Mouse (Mus musculus): ENCODE measurements around the gene Mrpl37. TPM values are rescaled to one million over a fixed set of nuclear protein-coding genes. Genes with fewer than 3 reads are reported as not detected.
"Not testable (repeated sequence)": the region's sequence is repeated elsewhere in the genome, so short reads cannot be mapped to it uniquely, and the experiment has no call there.

The Mrpl37 gene
- total RNA-seq (2014; rRNA removed), result 59.2 TPM in 2 replicates
- 77.8 and 79.7 TPM in 2 replicates for polyA plus RNA-seq (2015; fragmentation: Nextera tagmentation; extraction: Ambion mirVana)

DNA sequence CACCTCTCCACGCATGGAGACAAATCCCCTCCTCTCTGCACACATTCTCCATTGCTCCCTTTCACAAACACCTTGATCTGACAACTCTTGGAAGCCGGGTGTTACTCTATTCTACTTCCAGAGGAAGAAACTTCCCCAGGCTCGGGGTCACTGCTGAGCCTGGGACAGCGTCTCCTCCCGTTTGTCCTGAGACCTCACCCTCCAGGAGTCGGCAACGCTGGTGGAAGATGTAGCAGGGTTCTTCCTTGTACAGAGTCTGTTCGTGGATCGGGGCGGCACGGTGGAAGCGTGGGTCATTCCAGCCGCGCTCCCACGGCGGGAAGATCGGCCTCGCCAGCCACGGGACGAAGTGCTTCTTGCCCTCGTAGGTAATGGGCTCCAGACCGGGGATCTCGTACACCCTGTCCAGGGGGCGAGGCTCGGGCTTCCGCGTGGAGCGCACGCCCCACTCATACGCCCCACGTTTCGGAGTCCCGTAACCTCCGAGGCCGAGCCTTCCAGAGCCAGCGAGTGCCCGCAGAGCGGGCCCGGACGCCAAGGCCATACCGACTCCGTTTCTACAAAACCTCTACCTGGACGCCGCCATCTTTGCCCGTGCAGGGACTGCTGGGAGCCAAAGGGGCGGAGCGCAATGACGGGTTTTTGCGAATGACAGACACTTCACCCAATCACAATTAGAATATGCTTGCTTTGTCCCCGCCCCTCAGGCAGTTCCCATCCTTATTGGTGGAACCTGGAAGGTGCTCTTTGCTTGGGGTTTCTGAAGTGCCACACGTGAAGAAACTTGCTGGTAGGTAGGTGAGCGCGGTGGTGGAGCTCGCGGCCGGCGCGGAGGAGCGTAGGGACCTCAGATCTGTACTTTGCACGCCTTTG is at the start of gene Mrpl37, which contains the start of gene Cyb5rl:
TSS of gene Mrpl37 (minus strand) at position 617 of the 873 bp plus-strand sequence.
TSS of gene Cyb5rl (plus strand) at position 737 of the 873 bp plus-strand sequence.
- Histone ChIP-seq H3K36me3 (ENCODE audit: insufficient read depth, low read length) (peaks cover 22% of the 10 kb centered on the region), H3K4me3 (ENCODE audit: low read length) (peak within 1 kb of the TSS; percentile 86), H3K27me3 (ENCODE audit: insufficient read depth, low read length) (no peaks in the 10 kb centered on the region), H3K4me1 (ENCODE audit: insufficient read depth, low read length) (peaks cover 5% of the 10 kb centered on the region; the same call in 1 of the 2 replicates), H3K9ac (replicated peaks; ENCODE audit: low read length) (peak within 1 kb of the TSS; percentile 82), H3K4me2 (ENCODE audit: low read depth, low read length) (peak within 1 kb of the TSS; percentile 97), H3K27ac (peak within 1 kb of the TSS; percentile 68), H3K9me3 (ENCODE audit: low read length) (no peaks in the 10 kb centered on the region)
- DNase-seq (ENCODE audit: low spot score), result peak; percentile 98
- WGBS, result under 1% methylated on average over 60 of the region's 60 CpGs
- ATAC-seq, result peak; percentile 100
- TF ChIP-seq CTCF (IDR thresholded peaks at IDR 0.05; ENCODE audit: low read depth), result no peak

- Histone ChIP-seq H3K4me3 (ENCODE audit: low read length) (no peak overlapping the region), H3K27ac (no peak overlapping the region), H3K9me3 (ENCODE audit: low read length) (no peaks in the 10 kb centered on the region), H3K27me3 (ENCODE audit: insufficient read depth, low read length) (no peaks in the 10 kb centered on the region), H3K4me1 (ENCODE audit: insufficient read depth, low read length) (no peaks in the 10 kb centered on the region), H3K4me2 (ENCODE audit: low read depth, low read length) (no peak overlapping the region), H3K36me3 (ENCODE audit: insufficient read depth, low read length) (no peaks in the 10 kb centered on the region), H3K9ac (replicated peaks; ENCODE audit: low read length) (no peak overlapping the region)
- WGBS, result 64% methylated on average over 8 of the region's 8 CpGs
- DNase-seq (ENCODE audit: low spot score) (no peak), ATAC-seq (no peak)
- TF ChIP-seq CTCF (IDR thresholded peaks at IDR 0.05; ENCODE audit: low read depth), result no peak
Observed at GRCm38 (mm10) chr4:107114278-107114677, 47.6 kb upstream of the Mrpl37 start.

DNA sequence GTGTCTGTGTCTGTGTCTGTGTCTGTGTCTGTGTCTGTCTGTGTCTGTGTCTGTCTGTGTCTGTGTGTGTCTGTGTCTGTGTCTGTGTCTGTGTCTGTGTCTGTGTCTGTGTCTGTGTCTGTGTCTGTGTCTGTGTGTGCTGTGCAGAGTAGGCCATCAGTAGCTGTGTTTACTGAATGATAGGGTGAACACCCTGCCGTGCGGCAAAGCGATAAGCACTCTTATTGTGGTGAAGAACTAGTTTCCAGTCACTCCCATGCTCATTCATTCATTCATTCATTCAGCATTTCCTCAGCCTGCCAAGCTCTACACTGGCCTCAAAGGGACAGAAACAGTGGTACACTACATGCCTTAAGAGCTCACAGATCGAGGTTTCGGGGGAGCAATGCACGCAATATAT is 42.5 kb upstream of the Mrpl37 start:
- not testable (repeated sequence) for DNase-seq (ENCODE audit: low spot score); H3K4me1 ChIP-seq (ENCODE audit: insufficient read depth, low read length); H3K4me2 ChIP-seq (ENCODE audit: low read depth, low read length); ATAC-seq; H3K9me3 ChIP-seq (ENCODE audit: low read length); H3K27ac ChIP-seq; H3K9ac ChIP-seq (replicated peaks; ENCODE audit: low read length); H3K27me3 ChIP-seq (ENCODE audit: insufficient read depth, low read length); H3K4me3 ChIP-seq (ENCODE audit: low read length); H3K36me3 ChIP-seq (ENCODE audit: insufficient read depth, low read length)
- 93% methylated on average over 6 of the region's 6 CpGs for WGBS

DNA sequence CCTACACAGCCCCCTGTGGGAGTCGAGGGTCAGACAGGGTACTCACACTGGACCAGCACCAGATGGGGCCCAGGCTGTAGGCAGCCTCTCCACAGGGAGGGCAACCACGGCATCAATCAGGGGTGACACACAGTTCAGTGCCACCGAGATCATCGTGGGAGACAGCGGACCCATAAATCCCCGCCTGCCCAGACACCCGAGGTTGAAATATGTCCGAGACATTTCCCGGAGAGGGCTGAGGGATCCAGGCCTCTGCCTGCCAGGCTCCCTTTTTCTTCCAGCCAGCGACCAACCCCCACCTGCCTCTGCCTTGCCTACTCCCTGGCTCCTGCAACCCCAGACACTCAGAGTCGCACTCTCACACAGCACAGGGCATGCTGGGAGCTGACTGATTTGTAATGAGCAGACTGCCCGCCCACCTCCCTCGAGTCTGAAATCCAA is 41.6 kb upstream of the Mrpl37 start:
- Histone ChIP-seq H3K4me2 (ENCODE audit: low read depth, low read length) (no peak overlapping the region), H3K4me3 (ENCODE audit: low read length) (no peak overlapping the region), H3K9ac (replicated peaks; ENCODE audit: low read length) (no peak overlapping the region), H3K27ac (no peak overlapping the region), H3K4me1 (ENCODE audit: insufficient read depth, low read length) (0 out of 2 replicates have a peak, but pooled peaks cover 3% of the 10 kb centered on the region), H3K9me3 (ENCODE audit: low read length) (no peaks in the 10 kb centered on the region), H3K27me3 (ENCODE audit: insufficient read depth, low read length) (no peaks in the 10 kb centered on the region), H3K36me3 (ENCODE audit: insufficient read depth, low read length) (no peaks in the 10 kb centered on the region)
- 35% methylated on average over 13 of the region's 13 CpGs for WGBS
- DNase-seq (ENCODE audit: low spot score) (no peak), ATAC-seq (peak; percentile 67; the same call in 1 of the 2 replicates)
- no peak for TF ChIP-seq CTCF (IDR thresholded peaks at IDR 0.05; ENCODE audit: low read depth)

DNA sequence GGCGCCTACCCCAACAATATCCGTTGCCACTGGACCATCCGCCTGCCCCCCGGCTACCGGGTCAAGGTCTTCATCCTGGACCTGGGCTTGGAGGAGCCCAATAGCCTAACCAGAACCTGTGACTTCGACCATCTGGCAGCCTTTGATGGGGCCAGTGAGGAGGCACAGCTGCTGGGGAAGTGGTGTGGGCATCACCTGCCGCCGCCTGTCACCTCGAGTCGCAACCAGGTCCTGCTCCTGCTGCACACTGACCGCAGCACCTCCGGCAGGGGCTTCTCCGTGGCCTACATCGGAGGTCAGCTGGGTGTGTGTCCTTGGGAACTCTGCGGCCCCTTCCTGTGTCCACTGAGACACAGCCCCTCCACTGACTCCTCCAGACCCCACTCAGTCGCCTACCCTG is 40.1 kb upstream of the Mrpl37 start:
- ATAC-seq, result no peak
- H3K9me3 ChIP-seq (ENCODE audit: low read length), result no peaks in the 10 kb centered on the region
- H3K4me1 ChIP-seq (ENCODE audit: insufficient read depth, low read length), result 0 out of 2 replicates have a peak, but pooled peaks cover 3% of the 10 kb centered on the region
- no peak overlapping the region for H3K27ac ChIP-seq
- no peaks in the 10 kb centered on the region for H3K27me3 ChIP-seq (ENCODE audit: insufficient read depth, low read length)
- DNase-seq (ENCODE audit: low spot score), result no peak
- 86% methylated on average over 16 of the region's 16 CpGs for WGBS
- no peak overlapping the region for H3K4me2 ChIP-seq (ENCODE audit: low read depth, low read length)
- no peaks in the 10 kb centered on the region for H3K36me3 ChIP-seq (ENCODE audit: insufficient read depth, low read length)
- no peak overlapping the region for H3K9ac ChIP-seq (replicated peaks; ENCODE audit: low read length)
- TF ChIP-seq CTCF (IDR thresholded peaks at IDR 0.05; ENCODE audit: low read depth), result no peak
- H3K4me3 ChIP-seq (ENCODE audit: low read length), result no peak overlapping the region

DNA sequence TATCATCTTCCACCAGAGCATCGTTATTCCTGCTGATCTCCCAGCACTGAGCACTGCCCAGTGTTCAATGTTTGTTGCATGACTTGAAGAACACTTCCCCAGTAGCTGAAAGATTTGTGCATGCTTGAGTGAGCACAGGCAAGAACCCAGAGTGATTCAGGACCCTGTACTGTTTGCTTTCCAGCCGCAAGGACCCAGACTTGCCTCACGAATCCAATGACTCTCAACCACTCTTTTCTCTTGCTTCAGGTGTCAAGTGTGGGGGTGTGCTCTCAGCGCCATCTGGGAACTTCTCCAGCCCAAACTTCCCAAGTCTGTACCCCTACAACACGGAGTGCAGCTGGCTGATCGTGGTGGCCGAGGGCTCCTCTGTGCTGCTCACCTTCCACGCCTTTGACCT is 35.6 kb upstream of the Mrpl37 start:
- Histone ChIP-seq H3K27ac (no peak overlapping the region), H3K27me3 (ENCODE audit: insufficient read depth, low read length) (no peaks in the 10 kb centered on the region), H3K36me3 (ENCODE audit: insufficient read depth, low read length) (no peaks in the 10 kb centered on the region), H3K9me3 (ENCODE audit: low read length) (no peaks in the 10 kb centered on the region), H3K9ac (replicated peaks; ENCODE audit: low read length) (no peak overlapping the region), H3K4me1 (ENCODE audit: insufficient read depth, low read length) (0 out of 2 replicates have a peak, but pooled peaks cover 4% of the 10 kb centered on the region), H3K4me2 (ENCODE audit: low read depth, low read length) (no peak overlapping the region), H3K4me3 (ENCODE audit: low read length) (no peak overlapping the region)
- WGBS, result 75% methylated on average over 8 of the region's 8 CpGs
- TF ChIP-seq CTCF (IDR thresholded peaks at IDR 0.05; ENCODE audit: low read depth), result no peak
- ATAC-seq, result no peak
- no peak for DNase-seq (ENCODE audit: low spot score)

All from hindbrain, postnatal 0 days (tissue).